Mouse (Mus musculus): ENCODE measurements around the gene Bach2. TPM values are rescaled to one million over a fixed set of nuclear protein-coding genes. Genes with fewer than 3 reads are reported as not detected.

Bach2 gene
- polyA plus RNA-seq, 1 experiment from 2014 or later: 5.9 TPM

DNA sequence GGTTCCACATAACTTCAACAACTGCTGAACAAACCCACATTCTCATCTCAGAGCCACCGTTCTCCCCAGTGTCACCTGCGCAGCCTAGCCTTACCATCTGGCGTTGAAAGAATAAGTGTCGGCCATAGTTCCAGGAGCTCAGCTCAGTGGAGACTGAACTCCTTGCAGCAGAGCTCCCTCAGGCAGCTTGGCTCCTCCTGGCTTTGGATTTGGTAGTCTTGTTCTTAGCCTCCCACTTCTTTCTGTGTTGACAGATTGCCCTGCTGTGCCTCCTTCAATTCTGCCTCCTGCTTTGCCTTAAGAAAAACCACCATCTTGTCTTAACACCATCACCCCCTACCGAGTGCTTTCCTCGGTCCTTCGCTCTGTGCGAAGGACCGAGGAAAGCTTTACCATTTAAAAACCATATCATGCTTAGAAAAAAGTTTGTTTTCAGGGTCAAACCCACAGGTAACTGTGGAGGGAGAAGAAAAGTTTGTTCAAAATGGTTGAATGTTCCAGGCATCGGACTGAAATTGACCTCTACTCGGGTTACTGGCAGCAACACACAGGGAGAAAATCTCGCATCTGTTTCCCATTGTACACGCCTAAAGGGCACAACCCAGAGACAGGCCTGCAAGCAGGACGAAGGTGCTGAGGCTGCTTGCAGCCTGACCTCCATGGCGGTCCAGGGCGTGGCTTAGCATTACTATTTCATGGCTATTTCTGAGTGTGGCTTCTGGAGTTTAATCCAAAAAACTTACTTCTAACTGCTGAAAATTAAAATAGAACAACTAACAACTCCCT is 2.5 kb upstream of the Bach2 start:
- Histone ChIP-seq H3K27me3 (ENCODE audit: insufficient read depth, low read length) (no peaks in the 10 kb centered on the region), H3K9ac (ENCODE audit: low read depth, low read length) (no peak overlapping the region), H3K36me3 (ENCODE audit: insufficient read depth, low read length) (no peaks in the 10 kb centered on the region), H3K4me3 (replicated peaks; ENCODE audit: low read depth, low read length) (no peak overlapping the region), H3K4me2 (ENCODE audit: low read length) (no peak overlapping the region), H3K9me3 (replicated peaks; ENCODE audit: low read length) (no peaks in the 10 kb centered on the region), H3K4me1 (replicated peaks; ENCODE audit: insufficient read depth, low read length) (0 out of 2 replicates have a peak, but pooled peaks cover 10% of the 10 kb centered on the region), H3K27ac (no peak overlapping the region)
- TF ChIP-seq CTCF (IDR thresholded peaks at IDR 0.05; ENCODE audit: low read depth): no peak
- 69% methylated on average over 16 of the region's 16 CpGs for WGBS
- ATAC-seq (replicated peaks; ENCODE audit: low FRiP score, low read depth) (no peak), DNase-seq (ENCODE audit: low spot score) (no peak)

DNA sequence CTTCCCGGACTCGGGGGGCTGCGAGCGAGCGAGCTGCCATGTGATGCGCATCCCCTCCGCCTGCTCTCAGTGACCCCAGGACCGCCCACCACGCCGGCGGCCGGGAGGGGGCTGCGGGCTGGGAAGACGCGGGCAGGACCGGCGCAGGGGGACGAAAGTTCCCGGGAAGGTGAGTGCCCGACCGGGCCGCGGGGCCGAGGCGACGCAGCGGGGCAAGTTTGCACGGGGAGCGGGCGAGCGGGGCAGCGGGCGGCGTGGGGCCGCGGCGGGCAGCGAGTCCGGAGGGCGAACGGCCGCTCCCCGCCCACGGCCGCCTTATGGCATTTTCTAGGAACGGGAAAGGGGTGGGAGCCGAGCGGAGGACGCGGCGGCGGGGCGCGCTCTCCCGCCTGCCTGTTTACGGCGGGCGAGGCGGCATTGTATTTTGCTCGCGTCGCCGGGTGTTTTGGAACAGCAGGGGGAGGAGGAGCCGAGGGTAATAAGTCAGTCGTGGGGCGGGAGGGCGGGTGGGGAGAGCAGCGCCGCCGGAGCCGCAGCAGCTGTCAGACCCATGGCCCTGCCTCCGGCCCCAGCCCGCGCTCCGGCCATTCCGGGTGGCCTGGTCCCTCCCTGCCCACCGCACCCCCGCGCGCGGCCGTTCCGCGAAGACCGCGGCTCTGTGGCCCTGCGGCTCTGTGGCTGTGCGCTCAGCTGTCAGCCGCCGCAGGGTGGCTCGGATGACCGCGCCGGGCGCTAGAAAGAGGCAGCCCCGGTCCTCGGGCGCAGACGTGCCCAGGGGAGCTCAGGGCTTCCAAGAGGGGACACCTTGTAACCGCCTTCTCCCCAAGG is 531 bp downstream of the Bach2 start:
- Histone ChIP-seq H3K9ac (ENCODE audit: low read depth, low read length) (peak overlapping the region; percentile 94), H3K4me1 (replicated peaks; ENCODE audit: insufficient read depth, low read length) (0 out of 2 replicates have a peak, but pooled peaks cover 18% of the 10 kb centered on the region), H3K36me3 (ENCODE audit: insufficient read depth, low read length) (no peaks in the 10 kb centered on the region), H3K4me3 (replicated peaks; ENCODE audit: low read depth, low read length) (peak overlapping the region; percentile 79), H3K27me3 (ENCODE audit: insufficient read depth, low read length) (no peaks in the 10 kb centered on the region), H3K4me2 (ENCODE audit: low read length) (peak overlapping the region; percentile 94), H3K9me3 (replicated peaks; ENCODE audit: low read length) (no peaks in the 10 kb centered on the region), H3K27ac (peak overlapping the region; percentile 95)
- TF ChIP-seq CTCF (IDR thresholded peaks at IDR 0.05; ENCODE audit: low read depth): no peak; the same call in 1 of the 2 replicates
- DNase-seq (ENCODE audit: low spot score) (peak; percentile 94), ATAC-seq (replicated peaks; ENCODE audit: low FRiP score, low read depth) (peak; percentile 83)
- under 1% methylated on average over 91 of the region's 100 CpGs for WGBS

DNA sequence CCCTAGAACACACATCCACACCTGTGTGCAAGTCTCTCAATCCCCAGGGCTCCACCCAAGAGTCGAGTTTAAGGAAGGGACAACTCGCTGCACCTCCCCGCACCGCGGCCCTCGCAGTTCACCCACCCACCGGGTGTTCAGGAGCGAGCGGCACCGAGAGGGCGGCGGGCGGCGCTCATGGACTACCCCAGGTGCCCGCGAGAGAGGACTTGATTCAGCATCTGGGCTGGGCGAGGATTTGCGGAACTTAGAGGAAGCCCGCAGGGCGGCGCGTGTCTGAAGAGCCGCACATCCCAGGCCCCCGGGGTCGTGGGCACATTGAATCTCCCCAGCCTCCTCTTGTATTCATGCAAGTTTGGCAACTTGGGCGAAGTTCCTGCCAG is 1.1 kb downstream of the Bach2 start:
- Histone ChIP-seq H3K9me3 (replicated peaks; ENCODE audit: low read length) (no peaks in the 10 kb centered on the region), H3K4me2 (ENCODE audit: low read length) (peak overlapping the region; percentile 94), H3K4me3 (replicated peaks; ENCODE audit: low read depth, low read length) (peak overlapping the region; percentile 79), H3K36me3 (ENCODE audit: insufficient read depth, low read length) (no peaks in the 10 kb centered on the region), H3K27ac (peak overlapping the region; percentile 95), H3K27me3 (ENCODE audit: insufficient read depth, low read length) (no peaks in the 10 kb centered on the region), H3K9ac (ENCODE audit: low read depth, low read length) (peak overlapping the region; percentile 94), H3K4me1 (replicated peaks; ENCODE audit: insufficient read depth, low read length) (0 out of 2 replicates have a peak, but pooled peaks cover 18% of the 10 kb centered on the region)
- WGBS: 0% methylated on average over 26 of the region's 26 CpGs
- ATAC-seq (replicated peaks; ENCODE audit: low FRiP score, low read depth): peak; percentile 53
- DNase-seq (ENCODE audit: low spot score): peak; percentile 79
- TF ChIP-seq CTCF (IDR thresholded peaks at IDR 0.05; ENCODE audit: low read depth): peak; percentile 63

- no peak for TF ChIP-seq CTCF (IDR thresholded peaks at IDR 0.05; ENCODE audit: low read depth)
- peak overlapping the region; percentile 94 for H3K4me2 ChIP-seq (ENCODE audit: low read length)
- H3K9me3 ChIP-seq (replicated peaks; ENCODE audit: low read length): no peaks in the 10 kb centered on the region
- no peak for DNase-seq (ENCODE audit: low spot score)
- H3K27me3 ChIP-seq (ENCODE audit: insufficient read depth, low read length): no peaks in the 10 kb centered on the region
- no peak overlapping the region for H3K27ac ChIP-seq
- H3K36me3 ChIP-seq (ENCODE audit: insufficient read depth, low read length): no peaks in the 10 kb centered on the region
- H3K9ac ChIP-seq (ENCODE audit: low read depth, low read length): peak overlapping the region; percentile 94; the same call in 1 of the 2 replicates
- no peak for ATAC-seq (replicated peaks; ENCODE audit: low FRiP score, low read depth)
- 27% methylated on average over 9 of the region's 9 CpGs for WGBS
- 0 out of 2 replicates have a peak, but pooled peaks cover 18% of the 10 kb centered on the region for H3K4me1 ChIP-seq (replicated peaks; ENCODE audit: insufficient read depth, low read length)
- H3K4me3 ChIP-seq (replicated peaks; ENCODE audit: low read depth, low read length): peak overlapping the region; percentile 79
These were observed 1.9 kb downstream of the Bach2 start for GRCm38 (mm10) chr4:32240457-32241030.

- Histone ChIP-seq H3K4me3 (replicated peaks; ENCODE audit: low read depth, low read length) (no peak overlapping the region), H3K9me3 (replicated peaks; ENCODE audit: low read length) (no peaks in the 10 kb centered on the region), H3K9ac (ENCODE audit: low read depth, low read length) (no peak overlapping the region), H3K4me2 (ENCODE audit: low read length) (0 out of 2 replicates have a peak overlapping the region, but pooled peaks have one; percentile 94), H3K36me3 (ENCODE audit: insufficient read depth, low read length) (no peaks in the 10 kb centered on the region), H3K4me1 (replicated peaks; ENCODE audit: insufficient read depth, low read length) (0 out of 2 replicates have a peak, but pooled peaks cover 18% of the 10 kb centered on the region), H3K27me3 (ENCODE audit: insufficient read depth, low read length) (no peaks in the 10 kb centered on the region), H3K27ac (0 out of 2 replicates have a peak overlapping the region, but pooled peaks have one; percentile 8)
- no peak for TF ChIP-seq CTCF (IDR thresholded peaks at IDR 0.05; ENCODE audit: low read depth)
- 42% methylated on average over 6 of the region's 6 CpGs for WGBS
- ATAC-seq (replicated peaks; ENCODE audit: low FRiP score, low read depth) (no peak), DNase-seq (ENCODE audit: low spot score) (no peak)
These were observed 2.9 kb downstream of the Bach2 start for GRCm38 (mm10) chr4:32241351-32241980.
